16 mouse cellular contexts compared by ENCODE assay signal in genomic region chr16:30427466-30427865, GRCm38 (mm10).
"Had no signal": no experiment of that assay in that cellular context is flagged by ENCODE, and none has a peak within 500 bp of the region (broad histone marks: within the 10 kb centered on the region; RNA-seq: fewer than 3 reads in every experiment).

No protein-coding gene starts in this region.

- H3K27me3 ChIP-seq: midbrain, embryonic 12.5 days; neural tube, embryonic 13.5 days; neural tube, embryonic 15.5 days; stomach, embryonic 15.5 days had no signal

- H3K4me3 ChIP-seq: midbrain, embryonic 10.5 days; midbrain, embryonic 12.5 days; myocyte; neural tube, embryonic 13.5 days; neural tube, embryonic 15.5 days; stomach, embryonic 15.5 days had no signal

- H3K36me3 ChIP-seq: midbrain, embryonic 10.5 days; midbrain, embryonic 12.5 days; neural tube, embryonic 13.5 days; neural tube, embryonic 15.5 days; stomach, embryonic 15.5 days had no signal

- H3K27ac ChIP-seq: midbrain, embryonic 10.5 days; midbrain, embryonic 12.5 days; neural tube, embryonic 13.5 days; neural tube, embryonic 15.5 days; stomach, embryonic 15.5 days; stomach, postnatal 0 days had no signal

- H3K4me1 ChIP-seq: midbrain, embryonic 10.5 days; midbrain, embryonic 12.5 days; neural tube, embryonic 13.5 days; neural tube, embryonic 15.5 days; stomach, embryonic 15.5 days had no signal

- DNase-seq: lung, adult 18-20 months; lung, embryonic 14.5 days; lung, postnatal 10 days; lung, postnatal 4 days; midbrain, embryonic 14.5 days; right cerebral cortex, postnatal 14 days; thymus, adult 2 months; thymus, postnatal 25 days; thymus, postnatal 4 days had no signal
